Mouse (Mus musculus) heart, postnatal 0 days (tissue): Measurements from ENCODE around the gene Fmnl3.

Experiments used
- CTCF ChIP-seq: IDR thresholded peaks from 2 replicates; pipeline ENCODE4 v1.5.1; 2016; ENCODE audit warnings: antibody characterized with exemption, control low read depth, low read depth
- EP300 ChIP-seq: IDR thresholded peaks from 2 replicates; pipeline ENCODE4 v1.6.1; 2016; ENCODE audit warnings: antibody characterized with exemption, low read depth

- no peak for TF ChIP-seq CTCF
- no peak for TF ChIP-seq EP300
Measured at GRCm38 (mm10) chr15:99318861-99319410, 51.3 kb downstream of the Fmnl3 start.
